Mouse (Mus musculus) midbrain, embryonic 13.5 days (tissue): ENCODE results near the gene Cma2. TPM values are rescaled to one million over a fixed set of nuclear protein-coding genes. Genes with fewer than 3 reads are reported as not detected.
"Not testable (repeated sequence)": the region's sequence is repeated elsewhere in the genome, so short reads cannot be mapped to it uniquely, and the experiment has no call there.

ENCODE experiments used
- ATAC-seq: fragments of 200-750 bp; cut with Nextera tagmentation; 2 replicates; pipeline ENCODE4 v1.8.0; 2017; ENCODE audit warnings: mild to moderate bottlenecking, moderate TSS enrichment, moderate library complexity
- H3K27ac ChIP-seq: fragments of 300-500 bp; sonication (generic); 2 replicates; pipeline ENCODE4 v1.5.1; 2015; ENCODE audit warnings: inconsistent platforms, mild to moderate bottlenecking, moderate library complexity
- H3K27me3 ChIP-seq: fragments of 300-500 bp; sonication (generic); 2 replicates; pipeline ENCODE4 v1.6.1; 2015; ENCODE audit warnings: mild to moderate bottlenecking, inconsistent platforms
- H3K36me3 ChIP-seq: fragments of 300-500 bp; sonication (generic); 2 replicates; pipeline ENCODE4 v1.6.1; 2015; ENCODE audit warnings: mild to moderate bottlenecking, inconsistent platforms
- H3K4me1 ChIP-seq: fragments of 300-500 bp; sonication (generic); replicated peaks from 2 replicates; pipeline ENCODE4 v1.6.1; 2015; ENCODE audit warnings: inconsistent platforms
- H3K4me2 ChIP-seq: fragments of 300-500 bp; sonication (generic); replicated peaks from 2 replicates; pipeline ENCODE4 v1.6.1; 2015; ENCODE audit warnings: moderate library complexity, mild to moderate bottlenecking, inconsistent platforms
- H3K4me3 ChIP-seq: fragments of 300-500 bp; sonication (generic); replicated peaks from 2 replicates; pipeline ENCODE4 v1.5.1; 2015; ENCODE audit warnings: mild to moderate bottlenecking, inconsistent platforms
- H3K9ac ChIP-seq: fragments of 300-500 bp; sonication (generic); replicated peaks from 2 replicates; pipeline ENCODE4 v1.6.1; 2015; ENCODE audit warnings: mild to moderate bottlenecking, inconsistent platforms
- H3K9me3 ChIP-seq: fragments of 300-500 bp; sonication (generic); 2 replicates; pipeline ENCODE4 v1.6.1; 2016; ENCODE audit warnings: mild to moderate bottlenecking, inconsistent platforms
- WGBS: fragments of 180-500 bp; shearing (Covaris S2); methylation state at CpG from one replicate; pipeline ENCODE4 v1.1.7; 2015; 5-methylcytosine and 5-hydroxymethylcytosine counted together
- polyA plus RNA-seq: library from polyadenylated mRNA; unstranded; fragments of >200 nt; fragmentation: Nextera tagmentation; extraction: Ambion mirVana; gene quantifications from 2 replicates; pipeline ENCODE4 v1.2.1, GENCODE M21; 2015

The Cma2 gene
- polyA plus RNA-seq, 1 experiment from 2014 or later, result not detected

DNA sequence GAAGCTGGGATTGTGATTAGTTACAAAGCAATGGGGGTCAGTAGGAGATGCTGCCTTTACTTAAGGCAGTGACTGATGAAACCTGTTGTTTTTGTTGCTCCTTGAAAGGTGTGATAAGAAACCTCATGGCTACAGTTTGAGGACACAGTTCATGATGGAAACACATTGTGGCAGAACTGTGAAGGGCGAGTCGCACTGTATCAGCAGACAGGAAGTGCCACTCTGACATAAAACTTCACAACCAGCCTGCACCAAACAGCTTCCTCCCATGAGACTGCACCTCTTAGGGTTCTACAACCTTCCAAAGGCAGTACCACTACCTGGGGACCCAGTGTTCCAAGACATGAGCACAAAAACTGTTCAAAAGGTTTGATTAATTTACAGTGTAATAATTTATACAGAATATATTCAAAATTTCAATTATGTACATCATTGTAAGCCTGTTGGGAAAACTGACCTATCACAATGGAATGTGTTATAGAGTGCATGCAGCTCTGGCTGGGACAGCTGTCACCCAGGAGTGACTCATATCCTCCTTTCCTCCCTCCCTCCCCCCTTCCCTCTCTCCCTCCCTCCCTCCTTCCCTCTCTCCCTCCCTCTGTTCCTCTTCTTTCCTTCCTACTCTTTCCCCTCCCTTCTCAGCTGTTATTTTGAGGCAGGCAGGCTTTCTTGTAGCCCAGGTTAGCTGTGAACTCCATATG lies 4.4 kb upstream of the Cma2 start:
- no peak overlapping the region for H3K27ac ChIP-seq
- H3K4me3 ChIP-seq, result no peak overlapping the region
- ATAC-seq, result no peak
- no peak overlapping the region for H3K4me2 ChIP-seq
- H3K36me3 ChIP-seq, result no peaks in the 10 kb centered on the region
- H3K9ac ChIP-seq, result no peak overlapping the region
- no peaks in the 10 kb centered on the region for H3K27me3 ChIP-seq
- H3K4me1 ChIP-seq, result no peaks in the 10 kb centered on the region
- 92% methylated on average over 2 of the region's 2 CpGs for WGBS
- H3K9me3 ChIP-seq, result no peaks in the 10 kb centered on the region

DNA sequence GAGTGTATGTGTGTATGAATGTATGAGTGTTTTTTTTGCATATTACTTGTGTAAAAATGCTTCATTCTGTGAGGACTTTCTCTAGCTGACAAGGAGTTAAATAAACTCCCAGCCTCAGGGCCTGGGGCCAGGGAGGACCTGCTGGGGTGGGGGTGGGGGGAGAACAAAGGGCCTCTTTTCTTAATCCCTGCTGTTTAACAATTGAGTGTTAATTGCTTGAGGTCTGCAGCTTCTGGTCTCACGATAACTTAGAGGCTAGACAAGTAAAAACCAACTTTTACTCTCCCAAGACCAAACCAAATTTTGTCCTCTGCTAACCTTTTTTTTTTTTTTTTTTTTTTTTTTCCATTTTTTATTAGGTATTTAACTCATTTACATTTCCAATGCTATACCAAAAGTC lies 12.5 kb downstream of the Cma2 start:
- peaks cover 4% of the 10 kb centered on the region; the same call in 1 of the 2 replicates for H3K4me1 ChIP-seq
- H3K36me3 ChIP-seq, result no peaks in the 10 kb centered on the region
- H3K9ac ChIP-seq, result no peak overlapping the region
- H3K9me3 ChIP-seq, result no peaks in the 10 kb centered on the region
- H3K4me2 ChIP-seq, result no peak overlapping the region
- no peaks in the 10 kb centered on the region for H3K27me3 ChIP-seq
- no peak overlapping the region for H3K27ac ChIP-seq
- no peak overlapping the region for H3K4me3 ChIP-seq
- no peak for ATAC-seq
- WGBS, result 0% methylated on average over 1 of the region's 1 CpGs

DNA sequence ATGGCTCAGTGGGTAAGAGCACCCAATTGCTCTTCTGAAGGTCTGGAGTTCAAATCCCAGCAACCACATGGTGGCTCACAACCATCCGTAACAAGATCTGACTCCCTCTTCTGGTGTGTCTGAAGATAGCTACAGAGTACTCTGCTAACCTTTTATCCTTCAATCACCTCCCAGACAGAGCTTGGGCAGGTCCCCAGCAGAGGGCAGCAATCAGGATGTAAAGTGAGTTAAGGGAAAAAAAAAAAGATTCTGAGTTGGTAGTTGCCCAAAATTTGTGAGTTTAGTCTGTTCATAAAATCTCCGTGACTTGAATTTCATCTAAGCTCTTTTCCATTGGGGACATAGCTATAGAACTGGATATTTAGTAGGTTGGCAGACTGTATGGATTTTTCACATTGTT lies 13.1 kb downstream of the Cma2 start:
- H3K9ac ChIP-seq, H3K4me2 ChIP-seq, H3K36me3 ChIP-seq, H3K27ac ChIP-seq, H3K4me3 ChIP-seq, ATAC-seq, H3K9me3 ChIP-seq, H3K4me1 ChIP-seq, H3K27me3 ChIP-seq: not testable (repeated sequence)
- 44% methylated on average over 2 of the region's 2 CpGs for WGBS

DNA sequence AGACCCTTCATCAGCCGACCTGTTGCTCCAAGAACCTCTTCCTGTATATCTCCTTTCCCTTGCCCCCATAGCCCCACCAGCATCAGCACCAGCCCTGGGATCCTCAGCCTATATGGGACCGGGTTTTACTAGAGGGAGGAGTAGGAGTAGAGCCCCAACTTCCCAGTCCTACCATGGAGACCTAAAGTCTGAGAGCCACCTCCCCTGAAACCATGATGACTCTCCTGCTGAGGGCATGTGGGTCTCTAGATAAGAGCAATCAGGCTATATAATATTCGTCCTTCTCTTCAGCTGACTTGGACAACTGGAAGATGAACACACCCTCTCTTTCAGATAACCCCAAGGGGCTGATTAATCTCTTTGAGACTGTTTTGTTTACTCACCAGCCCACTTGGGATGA lies 36.7 kb downstream of the Cma2 start:
- not testable (repeated sequence) for H3K36me3 ChIP-seq, H3K9me3 ChIP-seq, H3K4me3 ChIP-seq, H3K4me2 ChIP-seq, H3K27ac ChIP-seq, H3K27me3 ChIP-seq, H3K4me1 ChIP-seq, ATAC-seq, H3K9ac ChIP-seq
- 92% methylated on average over 2 of the region's 3 CpGs for WGBS

DNA sequence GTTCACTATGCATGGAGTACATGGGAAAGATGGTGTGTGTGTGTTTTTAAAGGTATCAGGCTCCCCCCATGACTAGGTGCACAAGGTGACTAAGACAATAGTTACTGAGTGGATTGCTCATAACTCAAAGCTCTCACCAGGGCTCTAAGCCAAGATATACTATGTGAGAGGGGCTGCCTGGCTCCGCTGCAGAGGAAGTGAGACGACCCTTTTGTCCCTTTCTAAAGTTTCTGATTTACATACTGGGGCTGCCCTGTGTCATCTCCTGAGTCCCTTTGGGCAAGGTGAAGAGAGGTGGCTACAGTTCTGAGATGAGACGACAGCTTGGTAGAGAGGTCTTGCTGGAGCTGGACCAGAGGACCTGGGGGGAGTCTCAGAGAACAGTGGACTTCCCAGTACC lies 62.4 kb downstream of the Cma2 start:
- Histone ChIP-seq H3K27ac (no peak overlapping the region), H3K4me2 (no peak overlapping the region), H3K36me3 (no peaks in the 10 kb centered on the region), H3K9me3 (no peaks in the 10 kb centered on the region; the same call in none of the 2 replicates), H3K9ac (no peak overlapping the region), H3K4me3 (no peak overlapping the region), H3K4me1 (no peaks in the 10 kb centered on the region), H3K27me3 (no peaks in the 10 kb centered on the region)
- no peak for ATAC-seq
- WGBS, result 67% methylated on average over 3 of the region's 3 CpGs

DNA sequence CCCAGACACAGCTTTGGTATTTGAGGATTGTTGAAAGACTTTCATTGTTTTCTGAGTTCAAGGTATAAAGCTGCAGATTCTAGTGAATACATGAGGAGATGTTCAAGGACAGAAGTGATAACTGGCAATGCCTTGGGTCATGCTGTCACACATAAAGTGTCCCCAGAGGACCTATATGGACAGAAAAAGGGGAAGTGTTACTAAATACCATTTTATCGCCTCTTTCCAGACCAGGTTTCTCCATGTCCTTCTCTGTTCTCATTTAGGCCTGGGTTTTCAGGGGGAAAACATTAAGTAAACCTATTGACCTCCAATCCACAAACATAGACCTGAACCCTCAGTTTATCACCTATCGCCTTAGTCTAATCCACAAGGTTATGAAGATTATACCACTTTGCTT lies 63.1 kb downstream of the Cma2 start:
- H3K4me3 ChIP-seq, result no peak overlapping the region
- WGBS, result 93% methylated on average over 2 of the region's 2 CpGs

DNA sequence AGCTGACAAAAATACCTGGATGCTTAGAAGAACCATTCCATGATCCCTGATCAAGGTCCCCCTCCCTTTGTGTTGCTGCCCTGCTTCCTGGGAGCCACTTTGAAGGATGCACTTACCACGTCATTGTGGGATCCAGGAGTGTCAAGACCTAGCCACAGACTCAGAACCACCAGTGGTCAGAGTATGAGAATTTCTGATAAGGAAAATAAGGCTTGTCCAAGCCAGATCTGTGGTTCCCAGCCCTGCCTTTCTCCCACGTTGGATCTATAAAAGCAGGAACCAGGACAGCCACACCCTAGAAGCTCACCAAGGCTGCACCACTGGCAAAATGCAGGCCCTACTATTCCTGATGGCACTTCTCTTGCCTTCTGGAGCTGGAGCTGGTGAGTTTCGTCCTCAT lies 66.9 kb downstream of the Cma2 start, which contains the start of gene Mcpt1:
TSS of gene Mcpt1 (plus strand) at position 301 of the 400 bp plus-strand sequence.
- not testable (repeated sequence) for H3K27ac ChIP-seq, H3K4me3 ChIP-seq, ATAC-seq, H3K4me2 ChIP-seq, H3K9ac ChIP-seq, H3K27me3 ChIP-seq, H3K9me3 ChIP-seq, H3K4me1 ChIP-seq, H3K36me3 ChIP-seq
- 86% methylated on average over 3 of the region's 3 CpGs for WGBS

More for the DNA sequence above, 63.1 kb downstream of the Cma2 start:
- Histone ChIP-seq H3K4me2 (no peak overlapping the region), H3K9me3 (no peaks in the 10 kb centered on the region; the same call in 1 of the 2 replicates), H3K36me3 (no peaks in the 10 kb centered on the region), H3K4me1 (no peaks in the 10 kb centered on the region), H3K9ac (no peak overlapping the region), H3K27me3 (no peaks in the 10 kb centered on the region), H3K27ac (no peak overlapping the region)
- ATAC-seq, result no peak

DNA sequence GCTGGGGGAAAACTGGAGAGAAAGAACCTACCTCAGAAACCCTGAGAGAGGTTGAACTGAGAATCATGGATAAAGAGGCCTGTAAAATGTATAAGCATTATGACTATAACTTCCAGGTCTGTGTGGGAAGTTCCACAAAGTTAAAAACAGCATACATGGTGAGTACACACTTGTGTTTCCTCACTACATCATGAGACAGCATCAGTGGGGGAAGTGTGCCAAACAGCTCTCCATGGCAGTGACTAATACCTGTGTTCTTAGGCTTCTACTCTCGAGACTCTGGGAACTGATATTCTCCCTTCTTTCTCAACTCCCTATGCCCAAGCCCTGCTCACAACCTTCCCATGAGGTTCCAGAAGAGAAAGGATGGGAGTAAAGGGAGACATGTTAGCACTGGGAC lies 68.7 kb downstream of the Cma2 start:
- Histone ChIP-seq H3K4me2 (no peak overlapping the region), H3K9ac (no peak overlapping the region), H3K36me3 (no peaks in the 10 kb centered on the region), H3K27ac (no peak overlapping the region), H3K9me3 (no peaks in the 10 kb centered on the region; the same call in 1 of the 2 replicates), H3K4me1 (no peaks in the 10 kb centered on the region), H3K4me3 (no peak overlapping the region), H3K27me3 (no peaks in the 10 kb centered on the region)
- ATAC-seq, result no peak
- 93% methylated on average over 1 of the region's 1 CpGs for WGBS

DNA sequence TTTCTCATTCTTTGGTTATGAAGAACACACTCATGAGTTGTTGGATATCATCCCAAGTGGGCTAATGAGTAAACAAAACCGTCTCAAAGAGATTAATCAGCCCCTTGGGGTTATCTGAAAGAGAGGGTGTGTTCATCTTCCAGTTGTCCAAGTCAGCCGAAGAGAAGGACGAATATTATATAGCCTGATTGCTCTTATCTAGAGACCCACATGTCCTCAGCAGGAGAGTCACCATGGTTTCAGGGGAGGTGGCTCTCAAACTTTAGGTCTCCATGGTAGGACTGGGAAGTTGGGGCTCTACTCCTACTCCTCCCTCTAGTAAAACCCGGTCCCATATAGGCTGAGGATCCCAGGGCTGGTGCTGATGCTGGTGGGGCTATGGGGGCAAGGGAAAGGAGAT lies 70.5 kb downstream of the Cma2 start:
- not testable (repeated sequence) for H3K4me2 ChIP-seq, H3K4me1 ChIP-seq, ATAC-seq, H3K27me3 ChIP-seq, H3K4me3 ChIP-seq, H3K9me3 ChIP-seq, H3K36me3 ChIP-seq, H3K9ac ChIP-seq, H3K27ac ChIP-seq
- WGBS, result 83% methylated on average over 4 of the region's 4 CpGs

Other genes with a start within 250 kb of the Cma2 start
- gene Tgm1, start 237.1 kb upstream of the Cma2 start, polyA plus RNA-seq, result 0.32 and 0.46 TPM in 2 replicates
- gene Rabggta, start 228.7 kb upstream of the Cma2 start, polyA plus RNA-seq, result 45.0 and 48.8 TPM in 2 replicates
- 66.3 and 68.8 TPM in 2 replicates for gene Dhrs1, start 205.3 kb upstream of the Cma2 start, polyA plus RNA-seq
- gene Nop9, start 205.3 kb upstream of the Cma2 start, polyA plus RNA-seq, result 33.8 and 36.2 TPM in 2 replicates
- 0.19 TPM in 1 of 2 replicates, not detected in the other for gene Cideb, start 192.5 kb upstream of the Cma2 start, polyA plus RNA-seq
- gene Ltb4r2, start 189.6 kb upstream of the Cma2 start, polyA plus RNA-seq, result 0.22 and 0.28 TPM in 2 replicates
- 0.26 TPM in 1 of 2 replicates, not detected in the other for gene Ltb4r1, start 185.0 kb upstream of the Cma2 start, polyA plus RNA-seq
- 4.1 and 4.2 TPM in 2 replicates for gene Adcy4, start 166.9 kb upstream of the Cma2 start, polyA plus RNA-seq
- 2.3 and 2.4 TPM in 2 replicates for gene Ripk3, start 162.1 kb upstream of the Cma2 start, polyA plus RNA-seq
- gene Nfatc4, start 127.8 kb upstream of the Cma2 start, polyA plus RNA-seq, result 7.9 and 8.8 TPM in 2 replicates
- 13.4 and 13.5 TPM in 2 replicates for gene Nynrin, start 97.0 kb upstream of the Cma2 start, polyA plus RNA-seq
- 0.23 and 0.26 TPM in 2 replicates for gene Cbln3, start 66.6 kb upstream of the Cma2 start, polyA plus RNA-seq
- gene Khnyn, start 66.0 kb upstream of the Cma2 start, polyA plus RNA-seq, result 10.1 and 11.1 TPM in 2 replicates
- 89.4 and 92.5 TPM in 2 replicates for gene Sdr39u1, start 50.7 kb upstream of the Cma2 start, polyA plus RNA-seq
- gene Cma1, start 6.3 kb upstream of the Cma2 start, polyA plus RNA-seq, result not detected in 2 replicates
- gene Mcpt1, start 67.0 kb downstream of the Cma2 start, polyA plus RNA-seq, result not detected in 2 replicates
- not detected in 2 replicates for gene Mcpt9, start 79.5 kb downstream of the Cma2 start, polyA plus RNA-seq
- not detected in 2 replicates for gene Mcpt2, start 91.1 kb downstream of the Cma2 start, polyA plus RNA-seq
- not detected in 2 replicates for gene Mcpt4, start 111.3 kb downstream of the Cma2 start, polyA plus RNA-seq
- not detected in 2 replicates for gene Mcpt8, start 134.3 kb downstream of the Cma2 start, polyA plus RNA-seq
- gene Ctsg, start 151.6 kb downstream of the Cma2 start, polyA plus RNA-seq, result not detected in 2 replicates
- not detected in 2 replicates for gene Gzme, start 169.6 kb downstream of the Cma2 start, polyA plus RNA-seq
- gene Gzmd, start 181.6 kb downstream of the Cma2 start, polyA plus RNA-seq, result not detected in 2 replicates
- gene Gzmg, start 208.6 kb downstream of the Cma2 start, polyA plus RNA-seq, result not detected in 2 replicates
- not detected in 2 replicates for gene Gzmn, start 223.6 kb downstream of the Cma2 start, polyA plus RNA-seq